Comparison of ENCODE assay signal across 24 mouse cellular contexts in the genomic region with DNA sequence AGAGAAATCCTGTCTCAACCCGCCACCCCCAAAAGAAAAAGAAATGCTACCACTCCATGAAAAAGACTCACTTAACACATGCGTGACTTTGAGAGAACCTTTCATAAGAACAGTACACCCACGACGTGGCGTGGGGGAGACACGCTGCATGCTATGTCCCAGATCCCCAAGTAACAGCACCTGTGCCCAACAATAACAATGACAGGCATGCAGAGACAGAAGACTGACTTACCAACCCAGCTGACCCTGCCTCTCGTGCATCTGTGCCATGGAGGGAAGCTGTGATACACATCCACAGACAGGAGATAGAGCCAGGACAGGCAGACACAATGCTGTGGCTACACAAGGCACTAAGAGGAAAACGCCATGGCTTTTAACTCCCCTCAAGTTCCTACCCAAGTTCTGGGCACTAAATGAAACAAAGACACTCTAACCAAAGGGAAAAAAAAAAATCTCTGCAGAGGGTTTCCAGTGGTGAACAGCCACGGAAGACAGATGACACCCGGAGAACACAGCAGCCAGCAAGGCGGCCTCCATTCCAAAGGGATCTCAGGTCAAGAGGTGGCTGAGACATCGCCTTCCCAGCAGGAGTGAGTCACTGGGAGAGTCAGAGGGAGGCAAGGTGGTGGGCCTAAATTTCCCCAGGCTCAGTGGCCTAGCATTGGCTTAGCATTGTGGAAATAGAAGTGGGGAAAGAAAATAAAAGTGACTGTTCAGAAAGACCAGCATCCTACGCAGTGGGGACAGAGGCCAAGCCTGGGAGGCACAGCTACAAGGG.
"Had no signal": no experiment of that assay in that cellular context is flagged by ENCODE, and none has a peak within 500 bp of the region (broad histone marks: within the 10 kb centered on the region; RNA-seq: fewer than 3 reads in every experiment).

No protein-coding gene starts in this region.

- H3K4me1 ChIP-seq: liver, embryonic 15.5 days had no signal

- H3K4me3 ChIP-seq: kidney, embryonic 15.5 days; left cerebral cortex, adult 2 months; limb, embryonic 10.5 days; limb, embryonic 13.5 days; liver, embryonic 12.5 days; liver, embryonic 15.5 days; lung, embryonic 15.5 days; megakaryocyte, embryonic 14.5 days; midbrain, embryonic 10.5 days; neural tube, embryonic 13.5 days; stomach, embryonic 15.5 days had no signal

- H3K27ac ChIP-seq: kidney, embryonic 15.5 days; left cerebral cortex, adult 2 months; limb, embryonic 10.5 days; limb, embryonic 13.5 days; liver, embryonic 12.5 days; liver, embryonic 15.5 days; lung, embryonic 15.5 days; midbrain, embryonic 10.5 days; neural tube, embryonic 13.5 days; stomach, embryonic 15.5 days had no signal

- H3K9ac ChIP-seq: kidney, embryonic 15.5 days; limb, embryonic 13.5 days; liver, embryonic 12.5 days; liver, embryonic 15.5 days; lung, embryonic 15.5 days; neural tube, embryonic 13.5 days; stomach, embryonic 15.5 days had no signal

- H3K36me3 ChIP-seq: kidney, embryonic 15.5 days; limb, embryonic 10.5 days; limb, embryonic 13.5 days; liver, embryonic 12.5 days; liver, embryonic 15.5 days; lung, embryonic 15.5 days; neural tube, embryonic 13.5 days; stomach, embryonic 15.5 days had no signal

- H3K27me3 ChIP-seq: kidney, embryonic 15.5 days; limb, embryonic 13.5 days; liver, embryonic 12.5 days; liver, embryonic 15.5 days; lung, embryonic 15.5 days; megakaryocyte, embryonic 14.5 days; stomach, embryonic 15.5 days had no signal

- DNase-seq: kidney, adult 8-10 months; kidney, postnatal 10 days; kidney, postnatal 36 days; layer of hippocampus, postnatal 36 days; liver; lung, adult 18-20 months; lung, postnatal 10 days; lung, postnatal 36 days; midbrain, embryonic 14.5 days; retina, postnatal 1 day; right cerebral cortex, postnatal 25 days; spleen, adult 18-20 months; thymus, postnatal 25 days had no signal

- H3K9me3 ChIP-seq: kidney, embryonic 15.5 days; limb, embryonic 10.5 days; limb, embryonic 13.5 days; liver, embryonic 12.5 days; liver, embryonic 15.5 days; lung, embryonic 15.5 days; megakaryocyte, embryonic 14.5 days; midbrain, embryonic 10.5 days; neural tube, embryonic 13.5 days; stomach, embryonic 15.5 days had no signal

- ATAC-seq: liver, embryonic 12.5 days had no signal

- H3K4me2 ChIP-seq: kidney, embryonic 15.5 days; limb, embryonic 13.5 days; liver, embryonic 12.5 days; liver, embryonic 15.5 days; lung, embryonic 15.5 days; neural tube, embryonic 13.5 days; stomach, embryonic 15.5 days had no signal
